Comparison of ENCODE assay signal across 9 mouse cellular contexts in the genomic region with DNA sequence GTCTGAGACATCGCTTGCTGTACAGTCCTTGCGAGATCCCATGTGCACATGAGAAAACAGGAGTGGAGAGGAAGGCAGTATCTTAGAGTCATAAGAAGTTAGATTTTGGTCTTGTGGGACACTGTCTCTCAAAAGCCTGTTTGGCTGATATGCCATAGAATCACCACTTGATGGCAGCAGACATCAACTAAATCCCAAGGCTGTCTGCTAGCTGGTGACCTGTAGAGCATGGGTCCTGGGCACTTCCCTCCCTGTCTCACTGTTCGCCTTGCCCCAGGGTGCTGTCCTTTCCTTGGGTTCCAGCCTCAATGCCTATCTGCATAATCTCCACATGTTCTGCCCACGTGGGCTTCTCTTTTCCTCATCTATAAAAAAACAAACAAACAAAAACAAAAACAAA. TPM values are rescaled to one million over a fixed set of nuclear protein-coding genes. Genes with fewer than 3 reads are reported as not detected.
DNase-seq lines count a peak whose midpoint lies in the region; ATAC-seq and TF ChIP-seq lines count a peak whose summit lies in the region.
"Had no signal": no experiment of that assay in that cellular context is flagged by ENCODE, and none has a peak within 500 bp of the region (broad histone marks: within the 10 kb centered on the region; RNA-seq: fewer than 3 reads in every experiment).

No protein-coding gene starts in this region.

- TF ChIP-seq CTCF in hindbrain, postnatal 0 days (IDR thresholded peaks at IDR 0.05; ENCODE audit: low read depth), result peak; percentile 95

- H3K9ac ChIP-seq in embryonic facial prominence, embryonic 11.5 days (replicated peaks; ENCODE audit: low read length), result no peak overlapping the region
- H3K9ac ChIP-seq in hindbrain, postnatal 0 days (replicated peaks; ENCODE audit: low read length), result no peak overlapping the region

- peak; percentile 39 for DNase-seq in left cerebral cortex, adult 11 months (ENCODE audit: low spot score)
- DNase-seq in left cerebral cortex, adult 8-10 months (ENCODE audit: low spot score in 2 of 2), result no peak
- DNase-seq in adipocyte (ENCODE audit: low spot score), result peak; percentile 63
- peak; percentile 81 for DNase-seq in embryonic facial prominence, embryonic 11.5 days (ENCODE audit: low spot score)
- DNase-seq in hindbrain, postnatal 0 days (ENCODE audit: low spot score), result peak; percentile 84
- DNase-seq in left cerebral cortex, postnatal 4 days, result peak; percentile 38
- peak; percentile 82 for DNase-seq in naive thymus-derived CD4-positive, alpha-beta T cell, adult 2 months (ENCODE audit: low read depth)

- no peaks in the 10 kb centered on the region for H3K36me3 ChIP-seq in embryonic facial prominence, embryonic 11.5 days (replicated peaks; ENCODE audit: control insufficient read depth, insufficient read depth, low read depth, low read length)
- no peaks in the 10 kb centered on the region for H3K36me3 ChIP-seq in hindbrain, postnatal 0 days (ENCODE audit: insufficient read depth, low read length)

- intact Hi-C loops in left cerebral cortex, postnatal 4 days (cut with DNase I), result loop anchor here (5.0 to 10.0 kb wide), 4 partner anchors 77 to 792 kb away; no protein-coding TSS in a partner anchor

- no peak overlapping the region for H3K27ac ChIP-seq in embryonic facial prominence, embryonic 11.5 days (replicated peaks; ENCODE audit: low read depth, low read length)
- H3K27ac ChIP-seq in hindbrain, postnatal 0 days, result no peak overlapping the region

- no peaks in the 10 kb centered on the region for H3K4me1 ChIP-seq in embryonic facial prominence, embryonic 11.5 days (ENCODE audit: control insufficient read depth, insufficient read depth, low read length)
- H3K4me1 ChIP-seq in hindbrain, postnatal 0 days (ENCODE audit: insufficient read depth, low read length), result no peaks in the 10 kb centered on the region

- H3K9me3 ChIP-seq in embryonic facial prominence, embryonic 11.5 days (replicated peaks; ENCODE audit: control insufficient read depth, low read length), result no peaks in the 10 kb centered on the region
- H3K9me3 ChIP-seq in hindbrain, postnatal 0 days (ENCODE audit: low read length), result no peaks in the 10 kb centered on the region

- 35% methylated on average over 4 of the region's 4 CpGs for WGBS in embryonic facial prominence, embryonic 11.5 days
- WGBS in hindbrain, postnatal 0 days, result 24% methylated on average over 4 of the region's 4 CpGs

- H3K4me3 ChIP-seq in embryonic facial prominence, embryonic 11.5 days (ENCODE audit: low read depth, low read length), result no peak overlapping the region
- no peak overlapping the region for H3K4me3 ChIP-seq in hindbrain, postnatal 0 days (ENCODE audit: low read length)
- H3K4me3 ChIP-seq: erythroblast, embryonic 14.5 days had no signal

- H3K27me3 ChIP-seq in embryonic facial prominence, embryonic 11.5 days (ENCODE audit: control insufficient read depth, insufficient read depth, low read length), result no peaks in the 10 kb centered on the region
- H3K27me3 ChIP-seq in hindbrain, postnatal 0 days (ENCODE audit: insufficient read depth, low read length), result no peaks in the 10 kb centered on the region

- ATAC-seq in embryonic facial prominence, embryonic 11.5 days (replicated peaks; ENCODE audit: insufficient number of reproducible peaks, low FRiP score, low TSS enrichment, low read depth), result no peak
- peak; percentile 52; the same call in 1 of the 2 replicates for ATAC-seq in hindbrain, postnatal 0 days
- ATAC-seq in activated CD4-positive, CD25-positive, alpha-beta regulatory T cell, adult 4 months, result no peak

- no peak overlapping the region for H3K4me2 ChIP-seq in embryonic facial prominence, embryonic 11.5 days (ENCODE audit: low read depth, low read length)
- no peak overlapping the region for H3K4me2 ChIP-seq in hindbrain, postnatal 0 days (ENCODE audit: low read depth, low read length)

RNA-seq across cellular contexts. Expression of gene Il9, which starts 6.7 kb away (rescaled TPM):
- not detected for total RNA-seq in left cerebral cortex, adult 8-10 months (2022)
- not detected in 2 replicates for polyA plus RNA-seq in embryonic facial prominence, embryonic 11.5 days (2014; fragmentation: Nextera tagmentation; extraction: Ambion mirVana)
- not detected in 2 replicates for total RNA-seq in hindbrain, postnatal 0 days (2014; rRNA removed)
- not detected in 2 replicates for polyA plus RNA-seq in hindbrain, postnatal 0 days (2015; fragmentation: Nextera tagmentation; extraction: Ambion mirVana)
- not detected for total RNA-seq in left cerebral cortex, postnatal 4 days (2021)
- not detected for polyA plus RNA-seq in activated CD4-positive, CD25-positive, alpha-beta regulatory T cell, adult 4 months (2017; shearing (Covaris generic))
- polyA plus RNA-seq: erythroblast, embryonic 14.5 days had no signal

RNA-seq across cellular contexts. Expression of gene Slc25a48, which starts 37.2 kb away (rescaled TPM):
- under 1 TPM in 2 of 4 experiments, not detected in 2; 0.09 to 0.11 TPM for total RNA-seq in left cerebral cortex, adult 8-10 months (2022)
- 0.08 TPM in 1 of 2 replicates, not detected in the other for polyA plus RNA-seq in embryonic facial prominence, embryonic 11.5 days (2014; fragmentation: Nextera tagmentation; extraction: Ambion mirVana)
- 0.07 TPM in 1 of 2 replicates, not detected in the other for total RNA-seq in hindbrain, postnatal 0 days (2014; rRNA removed)
- 0.05 TPM in 1 of 2 replicates, not detected in the other for polyA plus RNA-seq in hindbrain, postnatal 0 days (2015; fragmentation: Nextera tagmentation; extraction: Ambion mirVana)
- total RNA-seq in left cerebral cortex, postnatal 4 days (2021), result not detected
- polyA plus RNA-seq in activated CD4-positive, CD25-positive, alpha-beta regulatory T cell, adult 4 months (2017; shearing (Covaris generic)), result not detected

RNA-seq across cellular contexts. Expression of gene Fbxl21, which starts 46.9 kb away (rescaled TPM):
- total RNA-seq in left cerebral cortex, adult 8-10 months (2022), result 10 to 100 TPM; 11.7 to 14.0 (median 11.9) TPM
- 2.8 and 3.7 TPM in 2 replicates for polyA plus RNA-seq in embryonic facial prominence, embryonic 11.5 days (2014; fragmentation: Nextera tagmentation; extraction: Ambion mirVana)
- total RNA-seq in hindbrain, postnatal 0 days (2014; rRNA removed), result 6.1 and 11.3 TPM in 2 replicates
- polyA plus RNA-seq in hindbrain, postnatal 0 days (2015; fragmentation: Nextera tagmentation; extraction: Ambion mirVana), result 5.5 and 5.6 TPM in 2 replicates
- total RNA-seq in left cerebral cortex, postnatal 4 days (2021), result 1 to 10 TPM; 4.4 to 5.8 TPM
- 1 to 10 TPM in 1 of 2 experiments, under 1 TPM in 1; 0.87 to 1.6 TPM for polyA plus RNA-seq in activated CD4-positive, CD25-positive, alpha-beta regulatory T cell, adult 4 months (2017; shearing (Covaris generic))
- polyA plus RNA-seq: erythroblast, embryonic 14.5 days had no signal

RNA-seq across cellular contexts. Expression of gene Gm3045, which starts 49.0 kb away (rescaled TPM):
- not detected for total RNA-seq in left cerebral cortex, adult 8-10 months (2022)
- not detected in 2 replicates for polyA plus RNA-seq in embryonic facial prominence, embryonic 11.5 days (2014; fragmentation: Nextera tagmentation; extraction: Ambion mirVana)
- not detected in 2 replicates for total RNA-seq in hindbrain, postnatal 0 days (2014; rRNA removed)
- polyA plus RNA-seq in hindbrain, postnatal 0 days (2015; fragmentation: Nextera tagmentation; extraction: Ambion mirVana), result not detected in 2 replicates
- not detected for total RNA-seq in left cerebral cortex, postnatal 4 days (2021)
- polyA plus RNA-seq in activated CD4-positive, CD25-positive, alpha-beta regulatory T cell, adult 4 months (2017; shearing (Covaris generic)), result not detected
- polyA plus RNA-seq: erythroblast, embryonic 14.5 days had no signal

Comparison
In these comparisons a context has a peak if more than half of its experiments do, and no peak if none do; other contexts are left out.
1. DNase-seq: peak in left cerebral cortex, adult 11 months (single experiment), adipocyte (single experiment), embryonic facial prominence, embryonic 11.5 days (single experiment), hindbrain, postnatal 0 days (single experiment), left cerebral cortex, postnatal 4 days (single experiment) and naive thymus-derived CD4-positive, alpha-beta T cell, adult 2 months (single experiment); none in left cerebral cortex, adult 8-10 months (0 of 2).